Mouse (Mus musculus) heart, embryonic 13.5 days (tissue): ENCODE data around the gene Gm49354. TPM values are rescaled to one million over a fixed set of nuclear protein-coding genes. Genes with fewer than 3 reads are reported as not detected.

Experiments used
- polyA plus RNA-seq: library from polyadenylated mRNA; unstranded; fragments of >200 nt; fragmentation: Nextera tagmentation; extraction: Ambion mirVana; gene quantifications from 2 replicates; pipeline ENCODE4 v1.2.1, GENCODE M21; 2015

Gene Gm49354
- polyA plus RNA-seq, 1 experiment from 2014 or later, result not detected

Other genes starting within 250 kb of the Gm49354 start
- 9.2 and 9.4 TPM in 2 replicates for gene Agtpbp1, start 197.0 kb downstream of the Gm49354 start, polyA plus RNA-seq
- gene Naa35, start 197.0 kb downstream of the Gm49354 start, polyA plus RNA-seq, result 68.5 and 74.1 TPM in 2 replicates
- gene Golm1, start 106.4 kb downstream of the Gm49354 start, polyA plus RNA-seq, result 44.8 and 51.3 TPM in 2 replicates
- not detected in 2 replicates for gene 4921517D22Rik, start 88.1 kb downstream of the Gm49354 start, polyA plus RNA-seq
- not detected in 2 replicates for gene Spata31d1a, start 71.9 kb downstream of the Gm49354 start, polyA plus RNA-seq
- gene Spata31d1b, start 70.0 kb downstream of the Gm49354 start, polyA plus RNA-seq, result not detected in 2 replicates
- gene Spata31d1d, start 50.5 kb downstream of the Gm49354 start, polyA plus RNA-seq, result not detected in 2 replicates
- not detected in 2 replicates for gene 1700014D04Rik, start 35.5 kb downstream of the Gm49354 start, polyA plus RNA-seq
- gene Isca1, start 12.4 kb downstream of the Gm49354 start, polyA plus RNA-seq, result 169 and 173 TPM in 2 replicates
- gene Tut7, start 40.9 kb upstream of the Gm49354 start, polyA plus RNA-seq, result 30.6 and 32.7 TPM in 2 replicates